Mouse (Mus musculus) gastrocnemius, postnatal 25 days (tissue): ENCODE data around the gene Klk1b16. TPM values are rescaled to one million over a fixed set of nuclear protein-coding genes. Genes with fewer than 3 reads are reported as not detected.
"Not testable (repeated sequence)": the region's sequence is repeated elsewhere in the genome, so short reads cannot be mapped to it uniquely, and the experiment has no call there.

Experiments
- DNase-seq: peaks from one replicate; pipeline ENCODE4 v3.0.0; 2022
- long read RNA-seq, 2 experiments: library from polyadenylated mRNA; stranded (forward); transcript quantifications; one replicate each; pipeline ENCODE4 v2.0.0; 2021
- total RNA-seq, 2 experiments: library from RNA; stranded (reverse); gene quantifications; 1 replicate in 1 of 2; 2 replicates in 1 of 2; pipeline ENCODE4 v1.2.3; 2021

The Klk1b16 gene
- total RNA-seq, result not detected
- long read RNA-seq, experiment 1, result 0 reads
- long read RNA-seq, experiment 2, result 0 reads

DNA sequence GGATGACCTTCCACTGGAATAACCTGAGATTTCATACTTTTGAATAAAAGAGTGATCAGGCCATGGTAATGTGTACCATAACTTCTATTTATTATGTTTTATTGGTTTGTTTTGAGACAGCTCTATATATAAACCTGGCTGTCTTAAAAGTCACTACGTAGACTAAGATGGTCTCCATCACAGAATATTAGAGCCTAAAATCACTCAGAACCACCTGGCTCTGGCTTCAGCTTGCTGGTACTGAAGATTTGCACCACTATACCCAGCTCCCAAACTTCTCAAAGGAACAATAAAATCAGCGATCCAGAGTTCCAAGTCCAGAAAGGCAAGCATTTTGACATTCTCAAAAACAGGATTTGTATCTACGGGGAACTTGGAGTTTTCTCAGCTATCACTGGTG is at the start of gene Klk1b16:
TSS of gene Klk1b16 (plus strand) at position 301 of the 400 bp plus-strand sequence.
- DNase-seq, result no peak

DNA sequence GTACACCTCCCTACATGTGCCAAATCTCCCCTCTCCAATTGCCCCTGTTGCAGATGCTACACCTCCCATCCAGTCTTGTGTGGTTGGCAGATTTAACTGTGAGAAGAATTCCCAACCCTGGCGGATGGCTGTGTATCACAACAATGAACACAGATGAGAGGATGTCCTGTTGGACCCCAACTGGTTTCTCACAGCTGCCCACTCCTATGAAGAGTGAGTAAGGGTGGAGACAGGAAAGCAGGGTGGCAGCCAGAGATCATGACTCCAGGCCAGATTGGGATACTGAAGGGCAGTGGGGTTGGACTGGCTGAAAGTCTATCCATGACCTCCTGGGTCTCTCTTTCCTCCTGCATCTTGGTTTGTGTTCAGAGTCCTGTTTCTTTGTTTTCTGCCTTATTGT is 40.5 kb upstream of the Klk1b16 start:
- no peak for DNase-seq

DNA sequence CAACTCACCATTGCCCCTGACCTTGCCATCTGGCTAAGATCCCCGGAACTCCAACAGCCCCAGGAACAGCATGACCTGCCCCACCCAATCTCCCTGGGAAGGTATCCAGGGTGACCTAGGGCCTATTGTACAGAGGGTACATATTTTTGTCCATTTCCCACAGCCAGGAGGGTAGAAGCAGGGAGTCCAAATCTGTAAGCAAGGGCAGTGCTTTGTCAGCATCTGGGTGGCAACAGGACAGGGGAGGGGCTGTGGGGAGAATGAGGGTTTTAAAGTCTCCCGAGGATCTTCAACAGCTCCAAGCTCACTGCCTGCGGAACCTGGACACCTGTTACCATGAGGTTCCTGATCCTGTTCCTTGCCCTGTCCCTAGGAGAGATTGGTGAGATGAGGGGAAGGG is 34.5 kb upstream of the Klk1b16 start, which contains the start of gene Klk1b21:
TSS of gene Klk1b21 (plus strand) at position 301 of the 400 bp plus-strand sequence.
- DNase-seq, result not testable (repeated sequence)

DNA sequence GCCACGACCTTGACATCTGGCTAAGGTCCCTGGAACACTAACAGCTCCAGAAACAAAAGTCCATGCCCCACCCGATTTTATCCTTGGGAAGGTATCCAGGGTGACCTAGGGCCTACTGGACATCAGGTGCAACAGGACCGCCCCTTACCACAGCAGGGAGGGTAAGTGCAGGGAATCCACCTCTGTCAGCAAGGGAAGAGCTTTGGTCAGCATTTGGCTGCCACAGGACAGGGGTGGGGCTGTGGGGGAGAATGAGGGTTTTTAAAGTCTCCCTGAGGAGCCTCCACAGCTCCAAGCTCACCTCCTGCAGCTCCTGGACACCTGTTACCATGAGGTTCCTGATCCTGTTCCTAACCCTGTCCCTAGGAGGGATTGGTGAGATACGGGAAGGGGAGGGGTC is 24.2 kb upstream of the Klk1b16 start, which contains the start of gene Klk1b22:
TSS of gene Klk1b22 (plus strand) at position 301 of the 400 bp plus-strand sequence.
- no peak for DNase-seq

DNA sequence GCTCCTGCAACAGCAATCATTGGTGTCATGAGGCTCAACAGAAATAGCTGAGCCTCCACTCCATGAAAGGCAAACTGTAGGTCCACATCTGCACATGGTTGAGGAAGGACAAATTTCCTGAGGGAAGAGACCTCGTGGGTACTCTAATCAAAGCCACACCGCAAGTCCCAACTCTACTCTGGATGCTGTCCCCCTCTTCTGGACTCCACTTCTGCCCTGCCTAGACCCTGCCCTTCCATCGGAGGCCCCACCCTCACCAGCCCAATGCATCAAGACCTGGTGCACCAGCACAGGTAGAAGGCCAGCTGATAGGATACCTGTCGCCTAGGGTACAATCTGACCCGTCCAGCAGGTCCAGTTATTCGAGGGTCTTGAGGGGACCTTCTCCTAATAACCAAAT is 13.1 kb upstream of the Klk1b16 start:
- DNase-seq, result no peak

DNA sequence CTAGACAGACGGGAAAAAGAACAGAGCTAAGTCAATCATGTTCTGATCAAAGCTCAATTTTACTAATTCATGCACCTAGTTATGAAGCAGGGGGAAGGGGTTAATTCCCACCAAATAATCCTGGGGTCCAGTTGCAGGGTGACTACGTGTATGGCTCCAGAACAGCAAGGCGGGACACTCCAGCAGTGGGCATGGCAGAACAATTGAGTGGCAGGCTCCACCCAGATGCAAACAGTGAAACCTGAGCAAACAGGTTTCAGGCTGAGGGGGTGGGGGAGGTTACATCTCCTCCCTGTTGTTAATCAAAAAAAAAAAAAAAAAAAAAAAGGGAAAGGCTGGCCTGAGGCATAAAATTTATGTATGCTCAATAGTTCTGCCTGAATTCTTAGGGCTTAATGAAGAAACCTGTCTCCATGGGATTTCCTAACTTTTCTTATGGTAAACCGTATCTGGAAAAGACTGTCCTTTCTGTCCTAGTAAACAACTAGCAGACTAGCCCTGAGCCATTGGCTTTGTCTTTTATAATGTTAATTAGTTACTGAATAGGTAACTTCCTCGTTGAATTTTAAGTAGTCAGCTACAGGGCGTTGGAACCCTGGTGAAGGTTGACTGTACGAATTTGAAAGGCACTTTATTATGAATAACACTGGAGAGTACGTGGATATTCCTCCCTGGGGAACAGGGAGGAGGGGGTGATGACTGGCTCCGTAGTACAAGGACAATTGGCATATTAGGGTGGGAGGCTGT is 42.9 kb downstream of the Klk1b16 start:
- DNase-seq, result no peak

DNA sequence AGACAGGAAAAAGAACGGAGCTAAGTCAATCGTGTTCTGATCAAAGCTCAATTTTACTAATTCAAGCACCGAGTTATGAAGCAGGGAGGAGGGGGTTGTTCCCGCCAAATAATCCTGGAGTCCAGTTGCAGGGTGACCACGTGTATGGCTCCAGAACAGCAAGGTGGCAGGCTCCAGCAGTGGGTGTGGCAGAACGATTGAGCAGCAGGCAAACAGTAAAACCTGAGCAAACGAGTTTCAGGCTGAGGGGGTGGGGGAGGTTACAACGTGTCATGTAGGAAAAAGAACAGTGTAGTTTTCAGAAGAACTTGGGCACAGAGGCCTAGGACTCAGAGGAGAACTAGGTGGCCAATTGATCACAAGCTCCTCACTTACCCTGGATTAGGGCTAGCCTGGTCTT is 49.9 kb downstream of the Klk1b16 start:
- not testable (repeated sequence) for DNase-seq

DNA sequence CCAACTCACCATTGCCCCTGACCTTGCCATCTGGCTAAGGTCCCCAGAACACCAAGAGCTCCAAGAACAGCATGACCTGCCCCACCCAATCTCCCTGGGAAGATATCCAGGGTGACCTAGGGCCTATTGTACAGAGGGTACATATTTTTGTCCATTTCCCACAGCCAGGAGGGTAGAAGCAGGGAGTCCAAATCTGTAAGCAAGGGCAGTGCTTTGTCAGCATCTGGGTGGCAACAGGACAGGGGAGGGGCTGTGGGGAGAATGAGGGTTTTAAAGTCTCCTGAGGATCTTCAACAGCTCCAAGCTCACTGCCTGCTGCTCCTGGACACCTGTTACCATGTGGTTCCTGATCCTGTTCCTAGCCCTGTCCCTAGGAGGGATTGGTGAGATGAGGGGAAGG is 51.4 kb downstream of the Klk1b16 start, which contains the start of gene Klk1b24:
TSS of gene Klk1b24 (plus strand) at position 301 of the 400 bp plus-strand sequence.
- DNase-seq, result not testable (repeated sequence)

Other genes with a start within 250 kb of the Klk1b16 start
- not detected for gene Klk15, start 203.0 kb upstream of the Klk1b16 start, total RNA-seq
- not detected for gene Klk1b8, start 186.1 kb upstream of the Klk1b16 start, total RNA-seq
- not detected for gene Klk1b1, start 170.0 kb upstream of the Klk1b16 start, total RNA-seq
- gene Klk1b9, start 160.7 kb upstream of the Klk1b16 start, total RNA-seq, result not detected
- not detected for gene Klk1b11, start 140.9 kb upstream of the Klk1b16 start, total RNA-seq
- gene Klk1b26, start 124.6 kb upstream of the Klk1b16 start, total RNA-seq, result under 1 TPM; 0.19 to 0.26 TPM
- not detected for gene Klk1b27, start 84.5 kb upstream of the Klk1b16 start, total RNA-seq
- gene Klk1b21, start 34.4 kb upstream of the Klk1b16 start, total RNA-seq, result not detected
- gene Klk1b22, start 24.1 kb upstream of the Klk1b16 start, total RNA-seq, result not detected
- not detected for gene Klk1b24, start 51.5 kb downstream of the Klk1b16 start, total RNA-seq
- not detected for gene Klk1b3, start 61.4 kb downstream of the Klk1b16 start, total RNA-seq
- gene Klk1b4, start 70.7 kb downstream of the Klk1b16 start, total RNA-seq, result not detected
- gene Klk1b5, start 79.2 kb downstream of the Klk1b16 start, total RNA-seq, result not detected
- not detected for gene Klk1, start 88.6 kb downstream of the Klk1b16 start, total RNA-seq
- not detected for gene Gm36864, start 99.4 kb downstream of the Klk1b16 start, total RNA-seq
- gene 1700028J19Rik, start 109.9 kb downstream of the Klk1b16 start, total RNA-seq, result under 1 TPM; 0.36 to 0.43 TPM
- 1 to 10 TPM; 6.1 to 8.0 TPM for gene 2410002F23Rik, start 110.0 kb downstream of the Klk1b16 start, total RNA-seq
- gene Acp4, start 120.6 kb downstream of the Klk1b16 start, total RNA-seq, result not detected
- gene Gm15517, start 124.7 kb downstream of the Klk1b16 start, total RNA-seq, result not detected
- gene Clec11a, start 170.1 kb downstream of the Klk1b16 start, total RNA-seq, result 1 to 10 TPM; 1.9 to 2.6 TPM
- under 1 TPM; 0.49 to 0.54 TPM for gene Shank1, start 173.5 kb downstream of the Klk1b16 start, total RNA-seq
- gene Syt3, start 247.3 kb downstream of the Klk1b16 start, total RNA-seq, result 1 to 10 TPM; 1.1 to 1.8 TPM
- gene 1700008O03Rik, start 249.1 kb downstream of the Klk1b16 start, total RNA-seq, result not detected